Comparison of ENCODE assay signal across 15 mouse cellular contexts in genomic region chr7:27627707-27628106, GRCm38 (mm10). TPM values are rescaled to one million over a fixed set of nuclear protein-coding genes. Genes with fewer than 3 reads are reported as not detected.
DNase-seq lines count a peak whose midpoint lies in the region; TF ChIP-seq lines count a peak whose summit lies in the region.
"Had no signal": no experiment of that assay in that cellular context is flagged by ENCODE, and none has a peak within 500 bp of the region (broad histone marks: within the 10 kb centered on the region; RNA-seq: fewer than 3 reads in every experiment).

No protein-coding gene starts in this region.

- H3K4me3 ChIP-seq in layer of hippocampus, adult 2 months, result no peak overlapping the region
- H3K4me3 ChIP-seq in brown adipose tissue, adult 24 weeks (ENCODE audit: insufficient read depth, low read depth, low read length), result no peak overlapping the region
- H3K4me3 ChIP-seq: embryonic facial prominence, embryonic 12.5 days; heart, embryonic 13.5 days had no signal

- peak; percentile 62 for DNase-seq in cerebellum, postnatal 10 days
- DNase-seq in cerebellum, adult 9-11 months, result no peak
- DNase-seq in layer of hippocampus, adult 2 months (ENCODE audit: low spot score in 2 of 2), result no peak
- DNase-seq in layer of hippocampus, adult 18-20 months (ENCODE audit: low spot score in 2 of 2), result no peak
- peak; percentile 33 for DNase-seq in ES-CJ7 (ENCODE audit: low read depth, low spot score)
- DNase-seq in urinary bladder, adult 18-20 months (ENCODE audit: low spot score in 2 of 2), result no peak
- DNase-seq: adrenal gland, postnatal 10 days; cerebellum, adult 11-12 months; gastrocnemius, postnatal 36 days had no signal

- H3K4me1 ChIP-seq in brown adipose tissue, adult 24 weeks (ENCODE audit: control insufficient read depth, insufficient read depth, insufficient read length, low read length), result peaks cover 7% of the 10 kb centered on the region; the same call in 1 of the 2 replicates
- H3K4me1 ChIP-seq: embryonic facial prominence, embryonic 12.5 days had no signal

- peak overlapping the region; percentile 15; the same call in 1 of the 2 replicates for H3K27ac ChIP-seq in layer of hippocampus, adult 2 months
- peak overlapping the region; percentile 15 for H3K27ac ChIP-seq in brown adipose tissue, adult 24 weeks (replicated peaks; ENCODE audit: low read depth, low read length)
- H3K27ac ChIP-seq: embryonic facial prominence, embryonic 12.5 days; heart, embryonic 13.5 days had no signal

- TF ChIP-seq CTCF in layer of hippocampus, adult 2 months (conservative IDR thresholded peaks at IDR 0.05), result no peak

RNA-seq across cellular contexts. Expression of gene Ttc9b, which starts 26.0 kb away (rescaled TPM):
- total RNA-seq in layer of hippocampus, adult 2 months (2021), result 10 to 100 TPM; 42.6 to 47.5 TPM
- total RNA-seq in layer of hippocampus, adult 18-20 months (2021), result 10 to 100 TPM; 45.3 to 45.7 TPM
- polyA plus RNA-seq in brown adipose tissue, adult 24 weeks (2012; ENCODE audit: insufficient read depth, insufficient read length, missing spikeins), result not detected in 2 replicates
- total RNA-seq: gastrocnemius, adult 18-20 months; gastrocnemius, postnatal 36 days; heart, postnatal 36 days had no signal
- polyA plus RNA-seq: heart, postnatal 0 days had no signal

RNA-seq across cellular contexts. Expression of gene Akt2, which starts 36.4 kb away (rescaled TPM):
- total RNA-seq in layer of hippocampus, adult 2 months (2021), result 10 to 100 TPM; 87.0 to 99.1 TPM
- total RNA-seq in layer of hippocampus, adult 18-20 months (2021), result 100 to 1,000 TPM in 1 of 2 experiments, 10 to 100 TPM in 1; 88.8 to 103 TPM
- 294 and 321 TPM in 2 replicates for polyA plus RNA-seq in brown adipose tissue, adult 24 weeks (2012; ENCODE audit: insufficient read depth, insufficient read length, missing spikeins)

RNA-seq across cellular contexts. Expression of gene Map3k10, which starts 46.7 kb away (rescaled TPM):
- 100 to 1,000 TPM; 180 TPM for total RNA-seq in layer of hippocampus, adult 2 months (2021)
- 100 to 1,000 TPM; 175 to 180 TPM for total RNA-seq in layer of hippocampus, adult 18-20 months (2021)
- polyA plus RNA-seq in brown adipose tissue, adult 24 weeks (2012; ENCODE audit: insufficient read depth, insufficient read length, missing spikeins), result 13.0 and 13.2 TPM in 2 replicates

Comparison
In these comparisons a context has a peak if more than half of its experiments do, and no peak if none do; other contexts are left out.
1. DNase-seq: peak in cerebellum, postnatal 10 days (2 of 2) and ES-CJ7 (single experiment); none in cerebellum, adult 9-11 months (single experiment), layer of hippocampus, adult 2 months (0 of 2), layer of hippocampus, adult 18-20 months (0 of 2) and urinary bladder, adult 18-20 months (0 of 2).